Mouse (Mus musculus) heart, embryonic 12.5 days (tissue): ENCODE data around the gene Tcl1b4. TPM values are rescaled to one million over a fixed set of nuclear protein-coding genes. Genes with fewer than 3 reads are reported as not detected.
"Not testable (repeated sequence)": the region's sequence is repeated elsewhere in the genome, so short reads cannot be mapped to it uniquely, and the experiment has no call there.

ENCODE experiments used
- ATAC-seq: fragments of 200-750 bp; cut with Nextera tagmentation; 2 replicates; pipeline ENCODE4 v1.8.0; 2017; ENCODE audit warnings: moderate TSS enrichment, moderate library complexity; ENCODE audit not compliant: insufficient number of reproducible peaks, low FRiP score
- H3K27ac ChIP-seq: fragments of 300-500 bp; sonication (generic); 2 replicates; pipeline ENCODE4 v1.5.1; 2016; ENCODE audit warnings: mild to moderate bottlenecking, moderate library complexity; ENCODE audit not compliant: poor library complexity, severe bottlenecking
- H3K27me3 ChIP-seq: fragments of 300-500 bp; sonication (generic); replicated peaks from 2 replicates; pipeline ENCODE4 v1.6.1; 2016; ENCODE audit warnings: mild to moderate bottlenecking, moderate library complexity
- H3K36me3 ChIP-seq: fragments of 300-500 bp; sonication (generic); 2 replicates; pipeline ENCODE4 v1.6.1; 2016; ENCODE audit warnings: mild to moderate bottlenecking, moderate library complexity
- H3K4me1 ChIP-seq: fragments of 300-500 bp; sonication (generic); replicated peaks from 2 replicates; pipeline ENCODE4 v1.6.1; 2016; ENCODE audit warnings: mild to moderate bottlenecking
- H3K4me2 ChIP-seq: fragments of 300-500 bp; sonication (generic); 2 replicates; pipeline ENCODE4 v1.6.1; 2016; ENCODE audit warnings: mild to moderate bottlenecking, moderate library complexity
- H3K4me3 ChIP-seq: fragments of 300-500 bp; sonication (generic); 2 replicates; pipeline ENCODE4 v1.5.1; 2016; ENCODE audit warnings: mild to moderate bottlenecking
- H3K9ac ChIP-seq: fragments of 300-500 bp; sonication (generic); 2 replicates; pipeline ENCODE4 v1.6.1; 2016; ENCODE audit warnings: mild to moderate bottlenecking, moderate library complexity
- H3K9me3 ChIP-seq: fragments of 300-500 bp; sonication (generic); replicated peaks from 2 replicates; pipeline ENCODE4 v1.6.1; 2016; ENCODE audit warnings: mild to moderate bottlenecking, moderate library complexity
- WGBS: fragments of 180-500 bp; shearing (Covaris S2); methylation state at CpG from one replicate; pipeline ENCODE4 v1.1.7; 2016; 5-methylcytosine and 5-hydroxymethylcytosine counted together
- polyA plus RNA-seq: library from polyadenylated mRNA; unstranded; fragments of >200 nt; fragmentation: Nextera tagmentation; extraction: Ambion mirVana; gene quantifications from 2 replicates; pipeline ENCODE4 v1.2.1, GENCODE M21; 2016

Tcl1b4 gene
- polyA plus RNA-seq, 1 experiment from 2014 or later: not detected

DNA sequence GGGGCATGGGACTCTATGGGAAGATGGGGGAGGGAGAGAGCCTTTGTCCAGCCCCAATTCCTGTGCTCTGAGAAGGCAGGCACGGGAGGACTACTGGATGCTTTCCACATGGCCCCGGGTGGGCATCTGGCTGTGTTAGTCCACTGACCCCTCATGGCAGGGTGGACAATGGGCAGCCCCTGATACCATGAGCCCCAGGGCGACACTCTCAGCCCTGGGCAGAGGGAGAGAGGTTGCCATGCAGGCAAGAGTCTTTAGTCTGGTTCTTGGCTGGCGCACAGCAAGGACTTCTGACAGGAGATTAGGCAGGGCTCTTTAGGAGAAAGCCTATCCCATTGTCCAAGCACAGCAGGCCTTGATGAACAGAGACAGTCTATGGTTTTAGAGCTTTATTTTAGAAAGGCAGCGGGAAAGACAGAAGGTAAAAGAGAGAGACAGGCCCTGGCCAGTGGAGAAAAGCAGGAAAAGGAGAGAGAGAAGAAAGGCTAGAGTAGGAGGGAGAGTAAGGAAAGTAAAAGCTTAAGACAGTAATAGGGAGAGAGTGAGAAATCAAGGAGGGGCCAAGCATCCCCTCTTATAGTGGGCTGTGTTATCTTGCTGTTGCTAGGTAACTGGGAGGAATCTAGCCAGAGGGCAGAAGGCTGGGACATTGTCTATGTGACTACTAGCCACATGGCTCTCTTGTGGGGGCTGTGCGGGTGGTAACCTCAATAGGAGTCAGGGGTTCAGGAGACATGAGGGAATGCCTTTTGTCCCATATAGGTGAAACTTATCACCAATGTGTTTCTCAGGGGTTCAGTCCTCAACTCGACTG lies 1.9 kb upstream of the Tcl1b4 start:
- H3K9ac ChIP-seq, H3K4me1 ChIP-seq, H3K4me3 ChIP-seq, ATAC-seq, H3K9me3 ChIP-seq, H3K27ac ChIP-seq, H3K27me3 ChIP-seq, H3K36me3 ChIP-seq, H3K4me2 ChIP-seq: not testable (repeated sequence)
- WGBS: 59% methylated on average over 7 of the region's 7 CpGs

- Histone ChIP-seq H3K9ac (no peak overlapping the region), H3K4me2 (no peak overlapping the region), H3K27me3 (no peaks in the 10 kb centered on the region), H3K9me3 (no peaks in the 10 kb centered on the region), H3K4me3 (no peak overlapping the region), H3K36me3 (no peaks in the 10 kb centered on the region), H3K4me1 (no peaks in the 10 kb centered on the region), H3K27ac (no peak overlapping the region)
- WGBS: 38% methylated on average over 1 of the region's 1 CpGs
- no peak for ATAC-seq
Measured at GRCm38 (mm10) chr12:105207071-105207470, 5.3 kb downstream of the Tcl1b4 start.

GRCm38 (mm10) chr12:105208441-105208840 lies 6.7 kb downstream of the Tcl1b4 start:
- no peaks in the 10 kb centered on the region for H3K4me1 ChIP-seq
- no peak overlapping the region for H3K4me3 ChIP-seq
- no peaks in the 10 kb centered on the region for H3K9me3 ChIP-seq
- H3K36me3 ChIP-seq: no peaks in the 10 kb centered on the region
- H3K27me3 ChIP-seq: no peaks in the 10 kb centered on the region
- no peak overlapping the region for H3K9ac ChIP-seq
- H3K27ac ChIP-seq: no peak overlapping the region
- 82% methylated on average over 1 of the region's 1 CpGs for WGBS
- no peak for ATAC-seq
- H3K4me2 ChIP-seq: no peak overlapping the region

DNA sequence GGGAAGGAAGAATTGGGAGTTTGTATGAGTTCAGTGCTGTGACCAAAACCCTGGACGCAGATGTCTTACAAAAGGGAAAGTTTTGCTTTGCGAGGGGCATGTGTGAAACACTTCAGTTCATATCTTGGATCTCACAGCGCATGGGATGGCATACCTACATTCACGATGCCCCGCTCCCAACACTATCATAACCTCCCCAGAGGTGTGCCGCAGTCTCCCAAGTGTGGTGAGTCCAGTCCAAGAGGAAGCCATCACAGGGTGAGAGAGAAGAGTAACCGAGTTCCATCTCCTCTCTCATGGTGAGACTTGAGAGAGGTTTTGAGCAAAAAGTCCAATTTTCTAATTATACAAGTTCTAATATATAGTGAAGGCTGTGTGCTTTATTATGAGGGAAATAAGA lies 7.5 kb downstream of the Tcl1b4 start:
- no peak overlapping the region for H3K27ac ChIP-seq
- H3K4me3 ChIP-seq: no peak overlapping the region
- ATAC-seq: no peak
- no peak overlapping the region for H3K4me2 ChIP-seq
- no peaks in the 10 kb centered on the region for H3K36me3 ChIP-seq
- WGBS: 85% methylated on average over 7 of the region's 7 CpGs
- no peaks in the 10 kb centered on the region for H3K27me3 ChIP-seq
- no peaks in the 10 kb centered on the region for H3K9me3 ChIP-seq
- H3K4me1 ChIP-seq: no peaks in the 10 kb centered on the region
- no peak overlapping the region for H3K9ac ChIP-seq

- ATAC-seq: no peak
- no peaks in the 10 kb centered on the region for H3K4me1 ChIP-seq
- 78% methylated on average over 7 of the region's 7 CpGs for WGBS
Measured at GRCm38 (mm10) chr12:105217101-105217760, 15.5 kb downstream of the Tcl1b4 start.

GRCm38 (mm10) chr12:105222601-105223319 lies 21.0 kb downstream of the Tcl1b4 start, which contains the start of gene Tcl1:
Tcl1 (minus strand) TSS chr12:105222793.
- Histone ChIP-seq H3K36me3 (no peaks in the 10 kb centered on the region), H3K4me1 (no peaks in the 10 kb centered on the region), H3K4me2 (no peak within 1 kb of the TSS), H3K9ac (no peak within 1 kb of the TSS), H3K9me3 (no peaks in the 10 kb centered on the region), H3K27me3 (no peaks in the 10 kb centered on the region), H3K4me3 (no peak within 1 kb of the TSS), H3K27ac (no peak within 1 kb of the TSS)
- no peak for ATAC-seq
- 83% methylated on average over 22 of the region's 22 CpGs for WGBS

More at GRCm38 (mm10) chr12:105217101-105217760, 15.5 kb downstream of the Tcl1b4 start:
- no peak overlapping the region for H3K4me3 ChIP-seq
- no peak overlapping the region for H3K4me2 ChIP-seq
- H3K9me3 ChIP-seq: no peaks in the 10 kb centered on the region
- H3K27me3 ChIP-seq: no peaks in the 10 kb centered on the region
- no peak overlapping the region for H3K9ac ChIP-seq
- H3K36me3 ChIP-seq: no peaks in the 10 kb centered on the region
- no peak overlapping the region for H3K27ac ChIP-seq

DNA sequence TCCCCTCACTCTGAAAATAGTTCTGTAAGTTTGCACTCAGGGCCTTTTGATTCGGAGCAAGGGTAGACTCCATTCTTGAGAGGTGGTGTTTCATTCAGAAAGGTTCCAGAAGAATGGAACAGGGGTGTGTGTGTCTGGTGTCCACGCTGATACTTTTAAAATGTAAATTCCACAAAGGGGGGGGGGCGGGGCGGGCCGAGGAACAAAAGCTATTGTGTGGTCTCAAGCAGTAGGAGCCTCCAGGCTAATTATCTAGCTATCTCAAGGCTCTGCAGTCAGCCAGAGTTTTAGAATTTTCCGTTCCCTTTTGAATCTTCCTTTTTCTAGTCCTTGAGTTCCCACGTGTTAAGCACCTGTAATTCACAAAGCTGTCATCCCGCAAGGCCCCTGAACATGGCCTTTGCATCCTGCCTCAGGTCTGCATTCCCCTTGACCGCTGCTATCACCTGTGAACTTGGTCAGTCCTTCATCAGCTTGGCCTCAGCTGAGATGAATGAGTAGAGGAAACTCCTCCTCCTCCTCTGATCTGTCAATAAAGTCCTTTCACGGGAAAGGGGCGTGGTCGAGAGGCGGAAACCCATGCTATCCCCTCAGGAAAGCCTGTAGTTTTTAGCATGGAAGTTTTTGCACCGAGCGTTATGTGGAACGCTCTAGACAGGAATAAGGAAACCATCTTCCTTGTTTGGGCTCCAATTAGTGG lies 23.0 kb downstream of the Tcl1b4 start:
- no peak for ATAC-seq
- no peak overlapping the region for H3K4me2 ChIP-seq
- H3K4me3 ChIP-seq: no peak overlapping the region
- H3K4me1 ChIP-seq: no peaks in the 10 kb centered on the region
- no peaks in the 10 kb centered on the region for H3K36me3 ChIP-seq
- 55% methylated on average over 16 of the region's 16 CpGs for WGBS
- H3K27ac ChIP-seq: no peak overlapping the region
- no peaks in the 10 kb centered on the region for H3K27me3 ChIP-seq
- no peak overlapping the region for H3K9ac ChIP-seq
- H3K9me3 ChIP-seq: no peaks in the 10 kb centered on the region

DNA sequence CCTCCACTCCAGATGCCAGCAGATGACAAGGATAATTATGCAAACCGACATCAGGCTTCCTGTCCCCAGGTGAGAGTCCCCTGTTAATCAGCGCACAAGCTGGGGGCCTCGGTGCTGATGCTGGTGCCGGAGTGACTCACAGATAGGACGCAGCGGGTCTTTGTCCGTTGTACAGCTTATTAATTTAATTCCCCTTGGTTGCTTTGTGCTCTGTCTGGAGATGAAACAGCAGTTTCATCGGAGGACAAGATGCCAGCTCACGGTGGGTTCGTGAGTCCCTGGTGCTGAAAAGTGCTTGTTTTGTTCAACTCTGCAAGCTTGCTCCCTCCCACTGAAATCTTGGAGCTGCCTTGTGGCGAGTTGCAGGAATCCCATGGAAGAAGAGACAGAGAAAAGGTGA lies 32.6 kb downstream of the Tcl1b4 start:
- H3K27ac ChIP-seq: no peak overlapping the region
- 58% methylated on average over 11 of the region's 11 CpGs for WGBS
- ATAC-seq: no peak
- H3K36me3 ChIP-seq: no peaks in the 10 kb centered on the region
- H3K27me3 ChIP-seq: no peaks in the 10 kb centered on the region
- no peak overlapping the region for H3K4me3 ChIP-seq
- H3K4me2 ChIP-seq: no peak overlapping the region
- no peaks in the 10 kb centered on the region for H3K9me3 ChIP-seq
- no peaks in the 10 kb centered on the region for H3K4me1 ChIP-seq
- no peak overlapping the region for H3K9ac ChIP-seq

DNA sequence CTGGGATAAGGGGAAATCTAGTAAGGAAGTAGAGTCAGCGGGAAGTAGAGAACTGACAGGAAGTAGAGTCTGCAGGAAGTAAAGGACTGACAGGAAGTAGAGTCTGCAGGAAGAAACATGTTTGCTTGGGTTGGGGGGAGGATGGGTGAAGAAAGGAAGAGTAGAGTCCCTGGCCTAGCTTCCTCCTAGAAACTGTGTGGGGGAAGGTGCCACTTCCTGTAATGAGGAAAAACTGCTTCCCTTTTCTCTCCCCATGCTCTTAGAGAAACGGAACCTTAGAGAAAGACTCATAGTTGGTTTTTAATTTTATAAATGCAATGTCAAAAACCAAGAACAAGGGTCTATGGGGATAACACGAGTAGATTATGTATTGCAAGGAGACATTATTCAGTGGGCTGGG lies 33.3 kb downstream of the Tcl1b4 start:
- no peak overlapping the region for H3K27ac ChIP-seq
- 60% methylated on average over 3 of the region's 3 CpGs for WGBS
- no peak overlapping the region for H3K4me3 ChIP-seq
- no peaks in the 10 kb centered on the region for H3K9me3 ChIP-seq
- no peaks in the 10 kb centered on the region for H3K4me1 ChIP-seq
- no peak overlapping the region for H3K4me2 ChIP-seq
- no peaks in the 10 kb centered on the region for H3K36me3 ChIP-seq
- H3K27me3 ChIP-seq: no peaks in the 10 kb centered on the region
- ATAC-seq: no peak
- no peak overlapping the region for H3K9ac ChIP-seq

- ATAC-seq: no peak
- no peak overlapping the region for H3K4me2 ChIP-seq
- H3K9me3 ChIP-seq: no peaks in the 10 kb centered on the region
- H3K4me1 ChIP-seq: no peaks in the 10 kb centered on the region
- no peaks in the 10 kb centered on the region for H3K27me3 ChIP-seq
- 86% methylated on average over 9 of the region's 9 CpGs for WGBS
- no peaks in the 10 kb centered on the region for H3K36me3 ChIP-seq
- H3K9ac ChIP-seq: no peak overlapping the region
- H3K27ac ChIP-seq: no peak overlapping the region
- no peak overlapping the region for H3K4me3 ChIP-seq
Measured at GRCm38 (mm10) chr12:105239060-105239459, 37.3 kb downstream of the Tcl1b4 start.
